Mouse (Mus musculus) T-helper 17 cell (primary cell): ENCODE measurements around the gene Sord.

Source experiments
- in situ Hi-C, 2 experiments: fragments of 300-600 bp; cut with MboI, MseI; formaldehyde crosslinking; loops; 1 replicate in 1 of 2; 2 replicates in 1 of 2; pipeline ENCODE4 v1.15.1; 2025; ENCODE audit warnings: high pct_unique_total_duplicates in 2 of 2

Sord gene

DNA sequence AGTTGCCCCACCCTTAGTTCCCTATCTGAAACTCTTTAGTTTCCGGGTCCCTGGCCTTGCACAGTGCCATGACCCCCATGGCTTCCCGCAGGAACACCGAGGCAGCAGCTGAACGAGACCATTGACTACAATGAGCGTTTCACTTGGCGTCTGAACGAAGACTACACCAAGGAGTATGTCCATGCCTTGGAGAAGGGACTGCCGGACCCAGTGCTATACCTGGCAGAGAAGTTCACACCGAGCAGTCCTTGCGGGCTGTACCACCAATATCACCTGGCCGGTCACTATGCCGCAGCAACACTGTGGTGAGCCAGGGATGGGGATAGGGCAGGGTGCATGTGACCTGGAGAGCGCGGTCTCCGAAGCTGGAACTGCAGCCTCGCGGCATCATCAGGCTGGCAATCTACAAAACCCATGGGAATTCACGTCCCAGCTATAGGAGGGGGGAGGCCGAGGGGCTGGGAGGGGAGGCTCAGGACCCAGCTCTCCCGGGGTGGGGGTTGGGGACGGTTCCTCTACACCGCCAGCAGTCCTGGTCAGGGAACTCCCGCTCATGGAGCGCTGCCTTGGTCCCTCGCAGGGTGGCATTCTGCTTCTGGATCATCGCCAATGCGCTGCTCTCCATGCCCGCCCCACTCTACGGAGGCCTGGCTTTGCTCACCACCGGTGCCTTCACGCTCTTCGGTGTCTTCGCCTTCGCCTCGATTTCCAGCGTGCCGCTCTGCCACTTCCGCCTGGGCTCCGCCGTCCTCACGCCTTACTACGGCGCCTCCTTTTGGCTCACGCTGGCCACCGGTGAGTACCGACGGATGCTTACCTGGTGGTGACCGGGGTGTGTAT is 66.8 kb downstream of the Sord start:
- in situ Hi-C loops, result loop anchor here in 1 of 2 experiments (5.0 kb wide), 1 partner anchor 104 kb away; no protein-coding TSS in a partner anchor

DNA sequence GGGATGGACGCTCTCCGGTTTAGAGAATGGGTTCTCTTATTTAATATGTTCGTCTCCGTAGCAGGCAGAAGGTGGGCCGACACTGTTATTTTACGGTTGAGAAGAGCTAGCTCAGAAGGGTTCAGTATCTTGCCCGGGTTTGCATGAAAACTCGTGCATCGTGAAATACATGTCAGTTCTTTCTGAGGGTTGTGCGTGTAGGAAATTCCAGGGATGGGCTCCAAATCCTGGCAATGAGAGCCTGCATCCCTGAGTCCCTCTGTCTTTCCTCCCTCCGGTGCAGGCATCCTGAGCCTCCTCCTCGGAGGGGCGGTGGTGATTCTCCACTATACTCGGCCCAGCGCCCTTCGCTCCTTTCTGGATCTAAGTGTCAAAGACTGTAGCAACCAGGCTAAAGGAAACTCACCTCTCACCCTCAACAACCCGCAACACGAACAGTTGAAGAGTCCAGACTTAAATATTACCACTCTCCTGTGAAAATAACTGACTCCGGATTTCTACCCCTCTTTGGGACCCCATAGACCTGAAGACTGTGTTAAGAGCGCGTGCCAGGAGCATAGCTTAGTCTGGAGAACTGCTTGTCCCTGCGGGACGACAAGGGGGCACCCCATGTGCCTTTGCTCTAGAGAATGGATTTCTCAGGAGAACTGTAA is 67.5 kb downstream of the Sord start:
- in situ Hi-C loops, result loop anchor here in 1 of 2 experiments (5.0 kb wide), 1 partner anchor 105 kb away; no protein-coding TSS in a partner anchor

DNA sequence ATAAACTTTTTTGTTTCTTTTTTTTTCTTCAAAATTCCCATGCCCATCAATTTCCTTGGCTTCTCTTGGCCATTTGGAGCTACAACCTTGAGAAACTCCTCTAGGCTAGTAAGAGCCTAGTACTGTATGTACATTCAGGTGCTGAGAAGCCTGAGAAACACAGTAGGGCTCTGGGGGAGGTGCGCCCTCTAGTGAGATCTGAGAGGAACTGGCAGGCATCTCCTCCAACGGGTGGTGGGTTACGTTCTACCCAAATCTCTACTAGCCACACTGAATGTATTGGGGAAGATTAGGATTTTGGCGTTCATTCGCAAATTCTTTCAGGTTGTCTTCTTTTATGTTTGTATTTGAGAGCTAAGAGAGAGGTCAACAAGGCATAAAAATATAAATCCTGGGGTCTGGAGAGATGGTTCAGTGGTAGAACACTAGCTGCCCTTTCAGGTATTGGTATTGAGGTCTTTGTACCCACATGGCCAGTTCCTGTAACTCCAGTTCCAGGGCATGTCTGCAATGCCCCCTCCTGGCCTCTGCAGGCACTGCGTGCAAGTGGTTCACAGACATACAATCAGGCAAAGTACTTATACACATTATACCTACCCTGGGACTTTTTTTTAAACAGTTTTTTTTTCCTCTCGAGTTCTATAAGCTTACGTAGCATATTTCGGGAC is 68.2 kb downstream of the Sord start:
- in situ Hi-C loops, result loop anchor here in 1 of 2 experiments (5.0 kb wide), 1 partner anchor 105 kb away; no protein-coding TSS in a partner anchor

DNA sequence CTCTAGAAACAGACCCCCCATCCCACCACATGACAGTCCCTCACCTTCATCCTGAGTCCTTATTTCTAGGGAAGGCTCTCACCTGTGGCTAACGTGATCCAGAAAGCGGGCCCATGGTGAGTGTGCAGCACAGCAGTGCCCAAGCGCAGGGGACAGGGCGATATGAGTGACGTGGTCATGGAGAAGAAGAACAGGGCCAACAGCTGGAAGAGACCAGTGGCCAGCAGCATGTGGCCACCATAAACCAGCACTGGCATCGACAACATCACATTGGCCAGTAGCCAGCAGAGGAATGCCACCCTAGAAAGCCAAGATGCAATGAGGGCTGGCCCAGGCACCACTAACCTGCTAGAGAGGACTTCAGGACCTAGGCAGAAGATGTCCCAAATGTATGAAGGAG is 70.0 kb downstream of the Sord start:
- in situ Hi-C loops, result loop anchor here in 1 of 2 experiments (5.0 kb wide), 1 partner anchor 107 kb away; no protein-coding TSS in a partner anchor

DNA sequence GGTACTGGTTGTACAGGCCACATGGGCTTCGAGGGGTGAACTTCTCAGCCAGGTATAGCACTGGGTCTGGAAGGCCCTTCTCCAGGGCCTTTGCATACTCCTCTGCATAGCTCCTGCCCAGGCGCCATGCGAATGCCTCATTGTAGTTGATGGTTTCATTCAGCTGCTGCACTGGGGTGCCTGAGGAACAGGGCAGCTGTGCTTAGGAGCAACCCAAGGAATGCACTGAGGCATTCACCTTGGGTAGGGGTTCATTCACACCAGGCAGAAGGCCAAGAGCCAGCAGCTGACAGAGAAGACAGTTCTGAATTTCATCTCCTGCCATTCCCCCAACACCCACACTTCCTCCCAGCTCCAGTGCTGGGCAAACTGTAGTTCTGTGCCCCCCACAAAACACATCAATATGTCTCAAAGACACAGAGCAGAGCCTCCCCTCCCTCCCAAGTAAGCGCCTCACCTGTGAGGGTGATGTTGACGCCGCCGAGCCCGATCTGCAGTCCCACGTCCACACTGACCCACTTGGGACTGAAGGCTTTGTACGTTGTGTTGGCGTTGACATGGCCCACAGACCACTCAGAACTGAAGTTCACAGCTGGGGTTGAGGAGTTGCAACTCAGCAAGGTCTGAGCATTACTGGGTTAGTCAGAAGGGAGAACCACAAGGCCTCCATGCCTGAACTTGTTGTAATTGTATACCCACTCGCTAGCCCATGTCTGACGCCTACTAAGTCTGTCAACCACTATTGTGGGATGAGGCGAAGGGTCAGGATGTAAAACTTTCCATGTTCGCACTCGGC is 70.7 kb downstream of the Sord start:
- in situ Hi-C loops, result no loop called here

DNA sequence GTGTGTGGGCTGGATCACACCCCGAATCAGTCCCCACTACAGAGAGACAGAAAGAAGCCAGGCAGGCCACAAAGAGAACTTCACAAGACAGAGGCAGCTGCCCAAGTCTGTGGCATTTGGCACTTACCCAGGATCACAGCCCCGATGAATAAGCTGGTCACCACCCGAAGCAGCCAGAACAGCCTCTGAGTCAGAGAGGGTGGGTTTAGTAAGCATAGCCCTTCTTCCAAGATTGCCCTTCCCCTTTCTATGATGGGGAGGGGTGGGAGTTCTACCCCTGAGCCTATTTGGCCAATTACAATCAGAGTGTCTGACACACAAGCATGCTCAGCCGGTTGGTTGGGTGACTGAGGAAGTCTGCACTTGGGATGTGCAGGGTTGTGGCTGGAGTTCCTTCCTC is 71.6 kb downstream of the Sord start:
- in situ Hi-C loops, result no loop called here

DNA sequence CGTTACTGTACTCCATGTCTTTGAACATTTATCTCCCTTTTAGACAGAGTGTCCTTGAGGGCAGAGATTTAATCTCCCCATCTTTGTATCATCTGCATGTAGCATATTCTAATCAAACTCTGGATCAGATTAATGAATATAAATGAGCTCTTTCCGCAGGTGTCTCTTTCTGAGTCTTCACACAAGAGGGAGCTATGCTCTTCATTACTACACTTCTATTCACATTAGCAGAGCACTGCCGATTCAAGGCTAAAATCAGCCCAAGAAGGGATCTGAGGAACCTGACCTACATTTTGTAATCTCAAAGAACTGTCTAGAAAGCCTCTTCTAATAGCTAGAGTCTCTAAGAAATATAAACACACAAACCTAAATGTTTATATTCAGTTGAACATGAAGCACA is 75.1 kb downstream of the Sord start:
- in situ Hi-C loops, result no loop called here

DNA sequence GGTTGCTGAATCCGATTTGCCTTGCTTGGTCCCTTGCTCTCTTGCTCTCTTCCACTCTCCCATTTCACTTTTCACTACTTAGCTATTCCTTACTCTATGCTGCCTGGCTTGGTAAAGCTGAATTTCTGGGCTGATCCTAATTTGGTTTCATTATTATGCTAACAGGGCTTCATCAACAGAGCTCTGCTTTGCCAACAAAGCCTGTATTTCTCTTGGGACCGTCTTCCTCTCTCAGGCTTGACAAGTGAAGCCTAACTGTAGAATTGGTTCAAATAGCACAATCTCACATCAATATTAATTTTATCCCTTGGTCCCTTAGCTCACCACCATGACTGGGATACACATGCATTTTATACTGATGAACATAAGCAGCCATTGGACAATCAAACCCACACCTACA is 77.0 kb downstream of the Sord start:
- in situ Hi-C loops, result no loop called here

DNA sequence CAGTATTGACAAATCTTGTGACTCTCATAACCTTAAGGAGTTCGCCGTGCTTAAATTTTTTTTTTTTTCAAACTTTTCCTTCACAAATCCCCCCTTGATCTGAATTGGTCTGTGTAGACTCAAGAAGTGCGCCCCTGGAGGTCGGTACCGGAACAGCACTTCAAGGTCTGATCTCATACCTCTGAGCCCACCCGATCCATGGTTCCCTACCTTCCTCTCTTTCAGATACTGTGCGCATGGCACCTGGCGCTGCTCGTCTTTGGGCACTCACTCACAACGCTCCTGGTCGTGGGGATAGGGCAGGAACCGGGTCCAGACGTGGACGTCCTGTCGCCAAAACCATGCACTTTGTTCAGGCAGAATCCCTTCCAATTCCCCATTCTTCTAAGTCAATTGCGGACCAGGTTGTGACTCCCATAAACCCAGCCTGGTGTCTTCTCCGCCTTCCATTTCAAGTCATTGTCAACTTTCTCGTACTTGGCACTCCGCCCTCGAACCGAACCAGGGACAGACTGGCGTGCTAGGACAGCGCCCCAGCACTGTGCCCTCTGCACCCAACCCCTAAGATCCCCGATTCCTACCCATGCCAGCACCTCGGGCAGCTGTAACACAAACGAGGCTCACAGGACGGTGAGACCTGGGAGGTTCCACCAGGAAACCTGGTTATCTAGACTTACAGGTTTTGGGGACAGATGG is 78.3 kb downstream of the Sord start:
- in situ Hi-C loops, result no loop called here

DNA sequence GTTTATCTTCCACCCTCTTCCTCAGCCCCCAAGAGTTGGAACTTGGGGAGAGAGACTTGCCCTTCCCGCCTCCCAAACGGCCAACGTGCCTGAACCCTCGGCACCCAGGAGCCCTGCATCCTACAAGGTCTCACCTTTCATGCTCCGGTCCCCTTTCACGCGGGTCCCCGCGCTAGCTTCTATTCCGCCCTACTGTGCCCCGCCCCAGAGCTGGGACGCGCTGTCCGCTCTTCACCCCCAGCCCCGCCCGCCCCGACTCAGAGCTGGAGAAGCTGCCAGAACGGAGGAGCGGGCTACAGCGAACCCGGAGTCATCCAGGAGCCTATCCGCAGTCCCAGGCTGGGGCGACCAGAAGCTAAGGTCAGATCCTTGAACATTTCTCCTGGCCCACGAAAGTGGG is 79.0 kb downstream of the Sord start, which contains the start of gene Duoxa1:
TSS of gene Duoxa1 (minus strand) at position 195 of the 400 bp plus-strand sequence.
- in situ Hi-C loops, result no loop called here
